Mouse (Mus musculus) stomach, postnatal 0 days (tissue): ENCODE measurements around the gene Kcnj14. TPM values are rescaled to one million over a fixed set of nuclear protein-coding genes. Genes with fewer than 3 reads are reported as not detected.

Experiments used
- ATAC-seq: fragments of 200-750 bp; cut with Nextera tagmentation; 2 replicates; pipeline ENCODE4 v1.8.0; 2017; ENCODE audit not compliant: low FRiP score, low TSS enrichment
- DNase-seq: peaks from one replicate; pipeline ENCODE4 v3.0.0-alpha.2; 2016; ENCODE audit warnings: low spot score
- H3K27ac ChIP-seq: fragments of 300-500 bp; sonication (generic); replicated peaks from 2 replicates; pipeline ENCODE4 v1.5.1; 2014; ENCODE audit warnings: mild to moderate bottlenecking, control low read depth
- H3K27me3 ChIP-seq: fragments of 300-500 bp; sonication (generic); 2 replicates; pipeline ENCODE4 v1.6.1; 2014; ENCODE audit warnings: low read length; ENCODE audit not compliant: control insufficient read depth, insufficient read depth
- H3K36me3 ChIP-seq: fragments of 300-500 bp; sonication (generic); 2 replicates; pipeline ENCODE4 v1.6.1; 2014; ENCODE audit warnings: low read length, mixed read lengths; ENCODE audit not compliant: control insufficient read depth, insufficient read depth
- H3K4me1 ChIP-seq: fragments of 300-500 bp; sonication (generic); replicated peaks from 2 replicates; pipeline ENCODE4 v1.6.1; 2014; ENCODE audit warnings: antibody characterized with exemption; ENCODE audit not compliant: control insufficient read depth, insufficient read depth
- H3K4me2 ChIP-seq: fragments of 300-500 bp; sonication (generic); replicated peaks from 2 replicates; pipeline ENCODE4 v1.6.1; 2014; ENCODE audit warnings: low read depth, mild to moderate bottlenecking, control low read depth, moderate library complexity
- H3K4me3 ChIP-seq: fragments of 300-500 bp; sonication (generic); 2 replicates; pipeline ENCODE4 v1.5.1; 2014; ENCODE audit warnings: low read depth, low read length, control low read depth
- H3K9ac ChIP-seq: fragments of 300-500 bp; sonication (generic); 2 replicates; pipeline ENCODE4 v1.6.1; 2014; ENCODE audit warnings: mild to moderate bottlenecking, low read length, control low read depth, mixed read lengths
- H3K9me3 ChIP-seq: fragments of 300-500 bp; sonication (generic); 2 replicates; pipeline ENCODE4 v1.6.1; 2016; ENCODE audit warnings: low read length; ENCODE audit not compliant: control insufficient read depth
- CTCF ChIP-seq: IDR thresholded peaks from 2 replicates; pipeline ENCODE4 v1.5.1; 2016; ENCODE audit warnings: antibody characterized with exemption, low read depth, mild to moderate bottlenecking, moderate library complexity
- EP300 ChIP-seq: optimal IDR thresholded peaks from 2 replicates; pipeline ENCODE3; 2016; ENCODE audit warnings: antibody characterized with exemption
- WGBS: fragments of 180-500 bp; shearing (Covaris S2); extraction: QIAGEN DNeasy Blood & Tissue Kit; methylation state at CpG from one replicate; pipeline ENCODE4 v1.1.7; 2014; 5-methylcytosine and 5-hydroxymethylcytosine counted together
- polyA plus RNA-seq: library from polyadenylated mRNA; unstranded; fragments of >200 nt; fragmentation: Nextera tagmentation; extraction: Ambion mirVana; gene quantifications from 2 replicates; pipeline ENCODE4 v1.2.1, GENCODE M21; 2015

The Kcnj14 gene
- polyA plus RNA-seq, 1 experiment from 2014 or later = 0.22 TPM

DNA sequence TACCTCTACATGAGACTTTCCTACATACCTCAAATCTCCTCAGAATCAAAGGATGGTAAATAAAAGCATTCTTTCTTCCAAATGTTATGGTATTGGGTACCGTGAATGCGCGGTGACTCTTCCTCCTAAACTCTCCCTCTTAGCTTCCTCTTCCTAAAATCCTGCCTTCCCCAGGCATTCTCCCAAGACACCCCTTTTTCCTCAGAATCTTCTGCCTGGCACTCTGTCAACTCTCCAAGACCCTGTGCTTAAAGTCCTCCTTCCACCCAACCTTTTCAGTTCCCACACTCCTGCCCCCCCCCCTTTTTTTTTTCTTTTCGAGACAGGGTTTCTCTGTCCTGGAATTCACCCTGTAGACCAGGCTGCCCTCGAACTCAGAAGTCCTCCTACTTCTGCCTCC is 9.7 kb downstream of the Kcnj14 start:
- peaks cover 21% of the 10 kb centered on the region for H3K36me3 ChIP-seq
- peak overlapping the region; percentile 20 for H3K4me3 ChIP-seq
- H3K27me3 ChIP-seq = no peaks in the 10 kb centered on the region
- H3K9ac ChIP-seq = no peak overlapping the region
- TF ChIP-seq CTCF = no peak
- no peak for TF ChIP-seq EP300
- peak overlapping the region; percentile 35 for H3K4me2 ChIP-seq
- H3K27ac ChIP-seq = no peak overlapping the region
- H3K9me3 ChIP-seq = no peaks in the 10 kb centered on the region
- WGBS = 6% methylated on average over 5 of the region's 5 CpGs
- ATAC-seq (no peak), DNase-seq (no peak)
- H3K4me1 ChIP-seq = no peaks in the 10 kb centered on the region; the same call in 1 of the 2 replicates

DNA sequence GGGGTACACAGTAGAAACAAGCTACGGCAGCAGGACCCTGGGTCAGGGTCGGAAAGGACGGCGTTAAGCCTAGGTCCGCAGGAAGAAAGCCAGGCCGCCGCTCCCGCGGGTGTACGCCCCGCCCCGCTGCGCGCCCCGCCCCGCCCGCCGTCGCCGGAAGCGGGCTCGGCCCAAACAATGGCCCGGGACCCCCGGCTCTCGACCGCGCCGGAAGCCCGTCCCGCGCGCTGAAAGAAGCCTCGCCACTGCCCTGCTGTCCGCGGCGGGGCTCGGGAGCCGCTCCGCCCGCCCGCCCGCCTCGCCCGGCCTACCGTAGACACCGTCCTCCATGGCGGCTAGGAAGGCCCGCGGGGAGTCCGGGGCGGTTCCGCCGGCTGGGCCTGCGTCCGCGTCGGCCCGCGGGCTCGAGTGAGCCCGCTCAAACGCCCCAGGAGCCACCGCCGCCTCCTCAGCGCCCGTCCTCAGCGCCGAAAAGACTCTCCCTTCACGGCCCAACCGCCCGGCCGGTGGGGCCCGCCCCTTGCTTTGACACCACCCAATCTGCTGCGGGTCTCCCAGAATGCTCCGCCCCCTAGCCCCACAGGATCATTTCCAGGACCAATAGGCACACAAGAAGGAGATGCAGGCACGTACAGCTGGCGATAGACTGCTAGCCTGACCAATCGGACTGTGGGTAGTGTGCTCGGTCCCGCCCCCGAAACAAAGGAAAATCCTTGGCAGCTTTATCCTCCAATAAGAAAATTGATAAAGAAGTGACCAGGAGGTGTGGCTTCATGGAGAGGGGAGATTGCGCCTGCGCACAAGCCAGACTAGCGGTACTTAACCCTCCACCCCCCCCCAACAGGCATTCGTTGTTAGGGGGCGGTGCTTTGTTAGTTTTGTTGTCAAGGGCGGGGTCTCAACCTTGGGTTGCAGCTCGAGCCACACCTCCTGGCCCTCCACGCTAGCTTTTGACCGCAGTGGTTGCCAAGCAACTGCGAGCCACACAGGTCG is 10.5 kb downstream of the Kcnj14 start, which contains the start of gene Cyth2:
Gene Cyth2, minus strand, starts transcription at position 795 of the 993 bp plus-strand sequence.
- ATAC-seq (peak; percentile 99), DNase-seq (peak; percentile 99)
- peak within 1 kb of the TSS; percentile 90 for H3K4me2 ChIP-seq
- peaks cover 28% of the 10 kb centered on the region for H3K36me3 ChIP-seq
- H3K27ac ChIP-seq = peak within 1 kb of the TSS; percentile 100
- H3K27me3 ChIP-seq = no peaks in the 10 kb centered on the region
- no peaks in the 10 kb centered on the region; the same call in 1 of the 2 replicates for H3K4me1 ChIP-seq
- peak within 1 kb of the TSS; percentile 100 for H3K9ac ChIP-seq
- no peaks in the 10 kb centered on the region for H3K9me3 ChIP-seq
- H3K4me3 ChIP-seq = peak within 1 kb of the TSS; percentile 94
- TF ChIP-seq CTCF (no peak), EP300 (no peak)
- WGBS = under 1% methylated on average over 87 of the region's 92 CpGs

DNA sequence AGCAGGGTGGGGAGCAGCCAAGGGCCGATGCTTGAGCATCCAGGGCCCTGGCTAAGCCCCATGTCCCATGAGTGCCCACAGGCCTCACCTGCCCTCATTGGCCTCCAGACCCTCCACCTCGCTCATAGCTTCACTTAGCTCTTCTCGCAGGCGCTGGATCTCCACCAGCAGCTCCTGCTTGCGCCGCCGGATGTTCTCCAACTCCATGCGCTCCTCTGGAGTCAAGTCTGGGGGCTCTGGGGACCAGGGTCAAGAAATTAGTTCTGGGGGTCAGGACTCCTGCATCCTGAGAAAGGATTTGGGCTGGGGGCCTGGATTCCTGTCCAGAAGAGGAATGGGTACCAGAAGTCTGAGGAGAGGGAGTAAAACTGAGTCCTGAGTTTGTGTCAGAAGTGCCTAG is 11.7 kb downstream of the Kcnj14 start:
- no peaks in the 10 kb centered on the region; the same call in 1 of the 2 replicates for H3K4me1 ChIP-seq
- H3K27me3 ChIP-seq = no peaks in the 10 kb centered on the region
- no peak for ATAC-seq
- peak overlapping the region; percentile 90 for H3K4me2 ChIP-seq
- H3K36me3 ChIP-seq = peaks cover 40% of the 10 kb centered on the region
- peak overlapping the region; percentile 94 for H3K4me3 ChIP-seq
- DNase-seq = no peak
- H3K9ac ChIP-seq = peak overlapping the region; percentile 100
- 78% methylated on average over 8 of the region's 8 CpGs for WGBS
- H3K27ac ChIP-seq = no peak overlapping the region
- TF ChIP-seq EP300 (no peak), CTCF (no peak)
- H3K9me3 ChIP-seq = no peaks in the 10 kb centered on the region

DNA sequence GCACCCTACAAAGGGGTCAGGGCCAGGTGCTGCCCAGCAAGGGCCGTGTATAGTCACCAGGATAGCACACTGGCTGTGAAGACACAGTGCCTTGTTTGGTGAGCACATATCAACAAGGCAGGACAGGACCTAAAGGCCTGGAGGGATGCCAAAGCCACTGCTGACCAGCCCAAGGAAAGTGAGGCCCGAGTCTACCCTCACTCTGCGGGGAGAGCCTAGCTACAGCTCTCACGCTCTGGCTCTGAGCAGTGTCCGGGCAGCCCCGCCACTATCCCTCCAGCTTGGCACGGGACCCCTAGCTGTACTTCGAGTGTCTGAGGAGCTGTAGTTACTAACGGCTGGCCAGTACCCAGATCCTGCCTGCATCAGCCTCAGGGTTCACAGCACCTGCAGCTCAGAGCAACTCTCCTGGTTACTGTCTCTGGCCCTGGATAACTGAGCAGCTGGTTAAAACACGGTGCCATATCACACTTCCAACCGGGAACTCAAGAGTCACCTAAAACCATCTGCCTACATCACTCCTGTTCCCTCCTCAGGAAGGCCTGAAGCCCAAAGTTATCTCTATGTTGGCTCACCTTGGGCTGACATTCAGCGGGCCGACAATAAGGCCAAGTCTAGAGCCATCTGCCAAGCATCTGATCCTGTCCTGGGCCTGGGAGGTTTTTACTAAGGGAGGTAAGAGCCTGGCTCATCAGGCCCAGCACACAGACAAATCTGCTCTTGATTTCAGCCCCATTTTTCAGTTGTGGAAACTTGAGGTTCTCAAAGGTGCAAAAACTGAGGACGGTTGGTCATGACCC is 15.1 kb downstream of the Kcnj14 start:
- no peak for TF ChIP-seq CTCF
- TF ChIP-seq EP300 = no peak
- H3K36me3 ChIP-seq = peaks cover 47% of the 10 kb centered on the region
- no peak overlapping the region for H3K9ac ChIP-seq

DNA sequence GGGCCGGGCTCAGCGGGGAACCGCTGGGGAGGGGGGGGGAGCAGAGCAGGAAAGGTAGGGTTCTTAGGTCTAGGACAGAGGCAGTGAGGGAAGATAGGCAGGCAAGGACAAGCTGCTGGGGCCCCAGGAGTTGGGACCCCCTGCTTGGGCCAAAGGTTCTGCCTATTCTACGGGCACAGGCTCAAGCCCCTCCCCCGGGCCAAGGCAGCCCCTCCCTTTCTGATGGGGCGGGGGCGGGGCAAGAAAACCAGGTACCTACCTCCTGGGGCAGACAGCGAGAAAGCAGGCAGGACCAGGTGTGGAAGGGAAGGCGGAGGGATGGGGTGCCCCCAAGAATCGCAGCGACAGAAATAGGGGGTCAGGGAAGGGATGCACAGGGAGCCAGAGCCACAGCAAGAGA is 16.1 kb downstream of the Kcnj14 start:
- H3K9me3 ChIP-seq = no peaks in the 10 kb centered on the region
- H3K27me3 ChIP-seq = no peaks in the 10 kb centered on the region
- H3K4me3 ChIP-seq = no peak overlapping the region
- no peak for DNase-seq
- TF ChIP-seq CTCF (no peak), EP300 (no peak)
- H3K9ac ChIP-seq = no peak overlapping the region
- H3K4me1 ChIP-seq = no peaks in the 10 kb centered on the region
- no peak for ATAC-seq
- H3K27ac ChIP-seq = no peak overlapping the region
- H3K4me2 ChIP-seq = no peak overlapping the region
- 44% methylated on average over 11 of the region's 11 CpGs for WGBS
- peaks cover 47% of the 10 kb centered on the region for H3K36me3 ChIP-seq

More for the DNA sequence above, 15.1 kb downstream of the Kcnj14 start:
- Histone ChIP-seq H3K4me2 (no peak overlapping the region), H3K4me3 (no peak overlapping the region), H3K27me3 (no peaks in the 10 kb centered on the region), H3K9me3 (no peaks in the 10 kb centered on the region), H3K4me1 (no peaks in the 10 kb centered on the region), H3K27ac (no peak overlapping the region)
- ATAC-seq (no peak), DNase-seq (no peak)
- 83% methylated on average over 12 of the region's 14 CpGs for WGBS
